Mouse (Mus musculus): Measurements from ENCODE around the gene Cwc22. TPM values are rescaled to one million over a fixed set of nuclear protein-coding genes. Genes with fewer than 3 reads are reported as not detected.

Cwc22 gene
- polyA plus RNA-seq, 2 experiments, result 33.7 to 36.0 TPM

DNA sequence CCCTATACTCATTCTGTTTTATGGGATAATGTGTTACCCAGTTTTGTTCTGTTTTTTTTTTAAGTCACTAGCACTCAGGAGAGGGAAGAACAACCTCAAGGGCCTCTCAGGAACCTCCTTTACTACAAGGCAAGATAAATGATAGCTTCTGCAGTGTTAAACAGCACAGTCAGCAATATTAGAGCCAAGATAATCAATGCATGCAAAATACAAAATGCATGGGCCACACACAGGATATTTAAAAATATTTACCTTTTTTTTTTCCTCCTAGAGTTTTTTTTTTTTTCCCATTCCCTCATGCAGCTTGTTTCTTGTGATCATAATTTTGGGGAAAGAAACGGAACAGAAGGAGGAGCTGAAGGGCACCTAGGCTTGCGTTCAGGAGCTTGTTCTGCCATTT, 33.3 kb upstream of the Cwc22 start:
- Histone ChIP-seq H3K9me3 (ENCODE audit: control insufficient read depth, low read length) (no peaks in the 10 kb centered on the region; the same call in 1 of the 2 replicates), H3K4me1 (ENCODE audit: control insufficient read depth, insufficient read depth, low read length) (0 out of 2 replicates have a peak, but pooled peaks cover 3% of the 10 kb centered on the region), H3K9ac (ENCODE audit: low read depth, low read length, severe bottlenecking) (no peak overlapping the region), H3K36me3 (ENCODE audit: control insufficient read depth, insufficient read depth, low read length) (no peaks in the 10 kb centered on the region), H3K27ac (replicated peaks; ENCODE audit: low read depth, low read length) (no peak overlapping the region), H3K4me2 (replicated peaks; ENCODE audit: low read depth, low read length, severe bottlenecking) (no peak overlapping the region), H3K27me3 (ENCODE audit: control insufficient read depth, insufficient read depth, low read length) (no peaks in the 10 kb centered on the region), H3K4me3 (replicated peaks; ENCODE audit: low read length) (no peak overlapping the region)
- 90% methylated on average over 2 of the region's 2 CpGs for WGBS
- no peak for DNase-seq (ENCODE audit: low spot score)
- ATAC-seq (ENCODE audit: low FRiP score, low read depth), result no peak
- TF ChIP-seq POLR2A (IDR thresholded peaks at IDR 0.05; ENCODE audit: borderline replicate concordance, extremely low read depth, insufficient read depth, insufficient read length), result no peak

DNA sequence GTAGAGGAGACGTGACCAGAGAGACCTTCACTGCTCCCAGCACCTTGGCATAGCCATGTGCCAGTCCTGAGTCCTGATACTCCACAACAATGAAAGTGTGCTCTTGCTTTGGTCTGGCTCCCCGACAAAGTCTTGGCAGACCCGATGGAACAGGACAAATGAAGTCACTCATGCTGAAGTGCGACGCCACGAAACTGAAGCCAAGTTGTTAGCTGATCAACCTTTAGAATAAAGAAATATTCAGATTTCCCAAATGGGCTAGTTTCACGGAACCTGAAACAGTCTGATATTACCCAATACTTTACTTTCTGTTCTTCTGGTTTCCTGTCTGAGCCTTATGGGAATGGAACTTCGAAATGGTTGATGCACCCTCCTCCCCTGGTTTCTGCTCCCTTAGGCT, 32.9 kb upstream of the Cwc22 start:
- Histone ChIP-seq H3K9me3 (ENCODE audit: control insufficient read depth, low read length) (no peaks in the 10 kb centered on the region; the same call in 1 of the 2 replicates), H3K4me2 (replicated peaks; ENCODE audit: low read depth, low read length, severe bottlenecking) (no peak overlapping the region), H3K4me3 (replicated peaks; ENCODE audit: low read length) (no peak overlapping the region), H3K27me3 (ENCODE audit: control insufficient read depth, insufficient read depth, low read length) (no peaks in the 10 kb centered on the region), H3K4me1 (ENCODE audit: control insufficient read depth, insufficient read depth, low read length) (0 out of 2 replicates have a peak, but pooled peaks cover 3% of the 10 kb centered on the region), H3K36me3 (ENCODE audit: control insufficient read depth, insufficient read depth, low read length) (no peaks in the 10 kb centered on the region), H3K27ac (replicated peaks; ENCODE audit: low read depth, low read length) (no peak overlapping the region), H3K9ac (ENCODE audit: low read depth, low read length, severe bottlenecking) (no peak overlapping the region)
- WGBS, result 91% methylated on average over 8 of the region's 8 CpGs
- no peak for ATAC-seq (ENCODE audit: low FRiP score, low read depth)
- TF ChIP-seq POLR2A (IDR thresholded peaks at IDR 0.05; ENCODE audit: borderline replicate concordance, extremely low read depth, insufficient read depth, insufficient read length), result no peak
- no peak for DNase-seq (ENCODE audit: low spot score)

DNA sequence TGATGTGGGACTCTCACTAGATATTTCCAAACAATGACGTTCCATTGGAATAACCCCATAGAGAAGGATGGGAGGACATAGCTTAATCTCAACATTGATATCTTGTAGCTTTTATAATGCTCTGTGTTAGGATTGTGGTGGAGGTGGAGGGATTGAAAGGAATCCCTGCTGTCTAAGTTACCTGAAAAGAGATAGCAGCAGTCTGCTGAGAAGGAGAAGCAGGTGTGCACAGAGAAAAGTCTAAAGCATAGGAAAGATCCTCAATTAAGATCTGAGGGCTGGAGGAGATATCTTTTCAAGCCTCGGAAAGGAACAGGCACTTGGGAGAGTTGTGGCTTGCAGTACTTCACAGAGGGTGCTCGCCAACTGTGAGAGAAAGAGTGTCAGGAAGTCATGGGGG, 32.1 kb upstream of the Cwc22 start:
- no peaks in the 10 kb centered on the region for H3K36me3 ChIP-seq (ENCODE audit: control insufficient read depth, insufficient read depth, low read length)
- no peak overlapping the region for H3K4me3 ChIP-seq (replicated peaks; ENCODE audit: low read length)
- ATAC-seq (ENCODE audit: low FRiP score, low read depth), result no peak
- H3K27me3 ChIP-seq (ENCODE audit: control insufficient read depth, insufficient read depth, low read length), result no peaks in the 10 kb centered on the region
- 0 out of 2 replicates have a peak, but pooled peaks cover 3% of the 10 kb centered on the region for H3K4me1 ChIP-seq (ENCODE audit: control insufficient read depth, insufficient read depth, low read length)
- DNase-seq (ENCODE audit: low spot score), result no peak
- WGBS, result 85% methylated on average over 3 of the region's 3 CpGs
- TF ChIP-seq POLR2A (IDR thresholded peaks at IDR 0.05; ENCODE audit: borderline replicate concordance, extremely low read depth, insufficient read depth, insufficient read length), result no peak
- no peak overlapping the region for H3K9ac ChIP-seq (ENCODE audit: low read depth, low read length, severe bottlenecking)
- no peaks in the 10 kb centered on the region; the same call in 1 of the 2 replicates for H3K9me3 ChIP-seq (ENCODE audit: control insufficient read depth, low read length)
- H3K27ac ChIP-seq (replicated peaks; ENCODE audit: low read depth, low read length), result no peak overlapping the region
- no peak overlapping the region for H3K4me2 ChIP-seq (replicated peaks; ENCODE audit: low read depth, low read length, severe bottlenecking)

DNA sequence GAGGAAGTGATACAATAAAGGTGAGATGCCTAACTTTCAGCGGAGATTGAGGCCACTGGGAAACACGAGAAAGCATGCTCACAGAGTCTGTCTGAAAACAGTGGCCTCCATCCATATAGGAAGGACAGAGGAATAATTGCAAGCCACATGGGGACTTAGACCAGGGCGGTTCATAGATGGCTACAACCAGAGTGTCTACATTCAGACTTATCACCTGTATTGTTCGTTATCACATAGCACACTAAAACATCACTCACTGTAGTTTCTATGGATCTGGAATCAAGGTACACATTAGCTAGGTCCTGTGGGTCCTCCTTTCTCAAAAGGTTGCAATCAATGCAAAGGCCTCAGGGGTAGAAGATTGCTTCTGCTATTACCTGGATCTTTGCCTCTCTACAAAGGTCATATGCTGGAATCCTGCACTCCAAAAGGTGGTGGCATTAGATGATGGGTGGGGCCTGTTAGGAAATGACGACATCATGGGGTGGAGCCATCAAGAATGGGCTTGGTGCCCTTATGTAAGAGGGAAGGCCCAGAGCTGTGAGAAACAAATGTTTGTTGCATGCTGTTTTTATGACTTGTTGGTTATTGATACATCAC, 30.2 kb upstream of the Cwc22 start:
- Histone ChIP-seq H3K9ac (ENCODE audit: low read depth, low read length, severe bottlenecking) (no peak overlapping the region), H3K4me2 (replicated peaks; ENCODE audit: low read depth, low read length, severe bottlenecking) (no peak overlapping the region), H3K4me3 (replicated peaks; ENCODE audit: low read length) (no peak overlapping the region), H3K36me3 (ENCODE audit: control insufficient read depth, insufficient read depth, low read length) (no peaks in the 10 kb centered on the region), H3K27me3 (ENCODE audit: control insufficient read depth, insufficient read depth, low read length) (no peaks in the 10 kb centered on the region), H3K9me3 (ENCODE audit: control insufficient read depth, low read length) (no peaks in the 10 kb centered on the region), H3K27ac (replicated peaks; ENCODE audit: low read depth, low read length) (no peak overlapping the region), H3K4me1 (ENCODE audit: control insufficient read depth, insufficient read depth, low read length) (0 out of 2 replicates have a peak, but pooled peaks cover 3% of the 10 kb centered on the region)
- no peak for TF ChIP-seq POLR2A (IDR thresholded peaks at IDR 0.05; ENCODE audit: borderline replicate concordance, extremely low read depth, insufficient read depth, insufficient read length)
- DNase-seq (ENCODE audit: low spot score), result no peak
- WGBS, result 78% methylated on average over 5 of the region's 5 CpGs
- ATAC-seq (ENCODE audit: low FRiP score, low read depth), result no peak

DNA sequence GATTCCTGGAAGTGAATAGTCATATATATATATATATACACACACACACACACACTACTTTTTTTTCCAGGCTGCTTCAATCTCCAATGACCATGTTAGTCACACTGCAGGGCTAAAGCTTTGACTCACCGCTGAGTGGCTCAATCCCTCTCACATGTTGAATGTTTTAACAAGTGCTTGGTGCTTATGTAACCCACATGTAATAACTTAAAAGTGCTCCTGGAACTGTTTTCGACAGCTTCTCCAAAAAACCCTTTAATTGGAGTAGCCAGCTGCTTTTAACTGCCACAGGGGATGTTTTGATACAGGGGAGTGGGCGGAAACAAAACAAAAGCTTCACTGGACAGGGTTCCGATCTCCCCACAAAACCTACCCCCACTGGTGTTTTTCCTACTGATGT, 29.4 kb upstream of the Cwc22 start:
- no peak for TF ChIP-seq POLR2A (IDR thresholded peaks at IDR 0.05; ENCODE audit: borderline replicate concordance, extremely low read depth, insufficient read depth, insufficient read length)
- Histone ChIP-seq H3K9me3 (ENCODE audit: control insufficient read depth, low read length) (no peaks in the 10 kb centered on the region), H3K27ac (replicated peaks; ENCODE audit: low read depth, low read length) (no peak overlapping the region), H3K4me2 (replicated peaks; ENCODE audit: low read depth, low read length, severe bottlenecking) (no peak overlapping the region), H3K9ac (ENCODE audit: low read depth, low read length, severe bottlenecking) (no peak overlapping the region), H3K4me1 (ENCODE audit: control insufficient read depth, insufficient read depth, low read length) (0 out of 2 replicates have a peak, but pooled peaks cover 3% of the 10 kb centered on the region), H3K27me3 (ENCODE audit: control insufficient read depth, insufficient read depth, low read length) (no peaks in the 10 kb centered on the region), H3K36me3 (ENCODE audit: control insufficient read depth, insufficient read depth, low read length) (no peaks in the 10 kb centered on the region), H3K4me3 (replicated peaks; ENCODE audit: low read length) (no peak overlapping the region)
- DNase-seq (ENCODE audit: low spot score) (peak; percentile 63), ATAC-seq (ENCODE audit: low FRiP score, low read depth) (peak; percentile 55; the same call in 1 of the 2 replicates)
- WGBS, result 18% methylated on average over 4 of the region's 4 CpGs

Measured in limb, embryonic 14.5 days (tissue).